Mouse (Mus musculus): Measurements from ENCODE around the gene Acsl3.
A peak's percentile ranks its signal among the peaks of the same experiment; 100 is the strongest.

The Acsl3 gene

GRCm38 (mm10) chr1:78684128-78684527 lies 26.5 kb downstream of the Acsl3 start:
- DNase-seq (ENCODE audit: extremely low read depth, low read depth, low spot score): no peak

GRCm38 (mm10) chr1:78686872-78687271 lies 29.2 kb downstream of the Acsl3 start:
- no peak for DNase-seq (ENCODE audit: extremely low read depth, low read depth, low spot score)

- no peak for DNase-seq (ENCODE audit: extremely low read depth, low read depth, low spot score)
Measured at GRCm38 (mm10) chr1:78688149-78688548, 30.5 kb downstream of the Acsl3 start.

- no peak for DNase-seq (ENCODE audit: extremely low read depth, low read depth, low spot score)
Measured at GRCm38 (mm10) chr1:78694503-78695258, 37.1 kb downstream of the Acsl3 start.

GRCm38 (mm10) chr1:78696305-78696704 lies 38.7 kb downstream of the Acsl3 start:
- DNase-seq (ENCODE audit: extremely low read depth, low read depth, low spot score): no peak

- DNase-seq (ENCODE audit: extremely low read depth, low read depth, low spot score): no peak
Measured at GRCm38 (mm10) chr1:78696903-78697302, 39.3 kb downstream of the Acsl3 start.

- no peak for DNase-seq (ENCODE audit: extremely low read depth, low read depth, low spot score)
Measured at GRCm38 (mm10) chr1:78698138-78698537, 40.5 kb downstream of the Acsl3 start.

GRCm38 (mm10) chr1:78701740-78702139 lies 44.1 kb downstream of the Acsl3 start:
- DNase-seq (ENCODE audit: extremely low read depth, low read depth, low spot score): no peak

- no peak for DNase-seq (ENCODE audit: extremely low read depth, low read depth, low spot score)
Measured at GRCm38 (mm10) chr1:78702282-78702963, 44.8 kb downstream of the Acsl3 start.

GRCm38 (mm10) chr1:78702964-78703285 lies 45.3 kb downstream of the Acsl3 start:
- no peak for DNase-seq (ENCODE audit: extremely low read depth, low read depth, low spot score)

- no peak for DNase-seq (ENCODE audit: extremely low read depth, low read depth, low spot score)
Measured at GRCm38 (mm10) chr1:78706338-78706737, 48.7 kb downstream of the Acsl3 start.

- DNase-seq (ENCODE audit: extremely low read depth, low read depth, low spot score): no peak
Measured at GRCm38 (mm10) chr1:78707280-78707679, 49.7 kb downstream of the Acsl3 start.

GRCm38 (mm10) chr1:78710026-78710425 lies 52.4 kb downstream of the Acsl3 start:
- DNase-seq (ENCODE audit: extremely low read depth, low read depth, low spot score): peak; percentile 31

GRCm38 (mm10) chr1:78710613-78711329 lies 53.1 kb downstream of the Acsl3 start:
- no peak for DNase-seq (ENCODE audit: extremely low read depth, low read depth, low spot score)

GRCm38 (mm10) chr1:78724458-78725190 lies 67.0 kb downstream of the Acsl3 start:
- no peak for DNase-seq (ENCODE audit: extremely low read depth, low read depth, low spot score)

GRCm38 (mm10) chr1:78725191-78725490 lies 67.5 kb downstream of the Acsl3 start:
- DNase-seq (ENCODE audit: extremely low read depth, low read depth, low spot score): no peak

GRCm38 (mm10) chr1:78725617-78726223 lies 68.1 kb downstream of the Acsl3 start:
- DNase-seq (ENCODE audit: extremely low read depth, low read depth, low spot score): no peak

GRCm38 (mm10) chr1:78730114-78730720 lies 72.6 kb downstream of the Acsl3 start:
- no peak for DNase-seq (ENCODE audit: extremely low read depth, low read depth, low spot score)

GRCm38 (mm10) chr1:78732290-78732689 lies 74.7 kb downstream of the Acsl3 start:
- DNase-seq (ENCODE audit: extremely low read depth, low read depth, low spot score): no peak

GRCm38 (mm10) chr1:78734261-78735000 lies 76.8 kb downstream of the Acsl3 start:
- DNase-seq (ENCODE audit: extremely low read depth, low read depth, low spot score): no peak

All from fat pad, adult 2 months (tissue).